In the genomic region with DNA sequence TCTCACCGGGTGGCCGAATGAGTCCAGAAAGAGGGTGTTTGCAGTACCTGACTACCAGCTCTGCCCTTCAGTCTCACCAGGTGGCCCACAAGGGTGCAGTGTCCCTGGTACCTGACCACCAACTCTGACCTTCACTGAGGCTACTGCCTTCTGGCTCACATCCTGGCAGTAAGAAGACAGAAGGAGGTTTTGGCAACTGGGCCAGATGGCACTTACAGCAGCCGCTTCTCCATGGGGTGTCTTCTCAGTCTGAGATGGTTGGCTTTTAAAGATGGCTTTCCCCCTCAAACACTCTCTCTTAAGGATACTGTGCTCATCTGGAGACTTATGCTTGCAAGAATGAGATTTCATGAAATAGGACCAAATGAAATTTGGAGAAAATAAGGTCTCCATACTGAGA, we compare ENCODE assay signal across 20 mouse cellular contexts. TPM values are rescaled to one million over a fixed set of nuclear protein-coding genes. Genes with fewer than 3 reads are reported as not detected.
"Had no signal": no experiment of that assay in that cellular context is flagged by ENCODE, and none has a peak within 500 bp of the region (broad histone marks: within the 10 kb centered on the region; RNA-seq: fewer than 3 reads in every experiment).

No protein-coding gene starts in this region.

- DNase-seq: kidney, adult 2 months; kidney, postnatal 14 days; liver; liver, embryonic 13.5 days; lung, adult 18-20 months; right cerebral cortex, postnatal 14 days; thymus, adult 2 months; thymus, postnatal 36 days had no signal

- H3K4me2 ChIP-seq: kidney, embryonic 15.5 days; limb, embryonic 12.5 days; liver, embryonic 13.5 days; midbrain, embryonic 15.5 days; stomach, embryonic 15.5 days had no signal

- H3K4me3 ChIP-seq: kidney, embryonic 15.5 days; limb, embryonic 12.5 days; liver, embryonic 13.5 days; midbrain, embryonic 15.5 days; stomach, embryonic 15.5 days had no signal

- H3K36me3 ChIP-seq: kidney, embryonic 15.5 days; limb, embryonic 12.5 days; liver, embryonic 13.5 days; midbrain, embryonic 15.5 days; stomach, embryonic 15.5 days had no signal

- H3K27ac ChIP-seq: kidney, embryonic 15.5 days; limb, embryonic 12.5 days; liver, embryonic 13.5 days; midbrain, embryonic 15.5 days; stomach, embryonic 15.5 days had no signal

- H3K4me1 ChIP-seq: stomach, embryonic 15.5 days had no signal

- H3K9ac ChIP-seq: kidney, embryonic 15.5 days; limb, embryonic 12.5 days; liver, embryonic 13.5 days; midbrain, embryonic 15.5 days; stomach, embryonic 15.5 days had no signal

- H3K9me3 ChIP-seq: kidney, embryonic 15.5 days; limb, embryonic 12.5 days; liver, embryonic 13.5 days; midbrain, embryonic 15.5 days; stomach, embryonic 15.5 days had no signal

RNA-seq across cellular contexts. Expression of a gene that starts 3.7 kb away (rescaled TPM):
- total RNA-seq: layer of hippocampus, adult 8-10 months; layer of hippocampus, postnatal 14 days; left cerebral cortex, adult 18-20 months; left cerebral cortex, postnatal 10 days; megakaryocyte-erythroid progenitor cell, adult 5-6 weeks had no signal
- polyA plus RNA-seq: large intestine, adult 2 months; spleen, adult 2 months; testis, adult 2 months; thymus, adult 2 months had no signal
